Mouse (Mus musculus) midbrain, embryonic 16.5 days (tissue): ENCODE measurements at regions not wholly inside any gene's neighbourhood (a gene's known extent, or its start where the extent isn't known, plus 50 kb on each side); places are given as distances from the start of the nearest gene placed in this dataset.

Experiments
- ATAC-seq: fragments of 200-750 bp; cut with Nextera tagmentation; 2 replicates; pipeline ENCODE4 v1.8.0; 2017; ENCODE audit warnings: moderate TSS enrichment
- H3K27ac ChIP-seq: fragments of 300-500 bp; sonication (generic); 2 replicates; pipeline ENCODE4 v1.5.1; 2014; ENCODE audit warnings: mild to moderate bottlenecking, low read length, mixed read lengths
- H3K27me3 ChIP-seq: fragments of 300-500 bp; sonication (generic); 2 replicates; pipeline ENCODE4 v1.6.1; 2014; ENCODE audit warnings: low read depth, low read length, mixed read lengths; ENCODE audit not compliant: control insufficient read depth, insufficient read depth
- H3K36me3 ChIP-seq: fragments of 300-500 bp; sonication (generic); 2 replicates; pipeline ENCODE4 v1.6.1; 2014; ENCODE audit warnings: mild to moderate bottlenecking, low read length, moderate library complexity, mixed read lengths; ENCODE audit not compliant: control insufficient read depth, insufficient read depth
- H3K4me1 ChIP-seq: fragments of 300-500 bp; sonication (generic); 2 replicates; pipeline ENCODE4 v1.6.1; 2014; ENCODE audit warnings: mild to moderate bottlenecking, low read length, mixed read lengths; ENCODE audit not compliant: control insufficient read depth, insufficient read depth
- H3K4me2 ChIP-seq: fragments of 300-500 bp; sonication (generic); 2 replicates; pipeline ENCODE4 v1.6.1; 2014; ENCODE audit warnings: mild to moderate bottlenecking, low read length, mixed read lengths
- H3K4me3 ChIP-seq: fragments of 300-500 bp; sonication (generic); 2 replicates; pipeline ENCODE4 v1.5.1; 2014; ENCODE audit warnings: low read depth, mild to moderate bottlenecking, low read length, moderate library complexity, mixed read lengths
- H3K9ac ChIP-seq: fragments of 300-500 bp; sonication (generic); 2 replicates; pipeline ENCODE4 v1.6.1; 2014; ENCODE audit warnings: low read depth, low read length, mixed read lengths
- H3K9me3 ChIP-seq: fragments of 300-500 bp; sonication (generic); replicated peaks from 2 replicates; pipeline ENCODE4 v1.6.1; 2014; ENCODE audit warnings: mild to moderate bottlenecking, low read length, mixed read lengths; ENCODE audit not compliant: control insufficient read depth, poor library complexity, severe bottlenecking
- WGBS: fragments of 180-500 bp; shearing (Covaris S2); extraction: QIAGEN DNeasy Blood & Tissue Kit; methylation state at CpG from one replicate; pipeline ENCODE4 v1.1.7; 2014; 5-methylcytosine and 5-hydroxymethylcytosine counted together

DNA sequence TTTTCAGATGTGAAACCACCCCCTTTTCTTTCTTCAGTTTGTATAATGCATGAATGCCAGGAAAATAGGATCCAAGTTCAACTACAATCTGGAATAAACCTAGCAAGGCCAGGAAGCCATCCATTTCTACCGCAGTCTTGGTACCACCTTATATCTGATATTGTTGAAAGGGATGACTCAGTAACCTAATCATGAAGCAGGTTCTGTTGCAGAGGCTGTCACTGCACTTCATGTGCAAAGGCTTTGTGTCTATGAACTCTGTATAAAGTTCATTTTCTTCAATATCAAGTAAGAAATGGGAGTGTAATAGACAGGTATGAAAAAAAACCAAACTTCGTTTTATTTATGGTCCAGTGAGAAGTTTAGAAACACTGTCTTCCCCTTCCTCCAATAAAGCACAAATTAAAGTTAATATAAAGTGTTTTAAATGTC, 58.8 kb upstream of the Rgs1 start:
- no peaks in the 10 kb centered on the region for H3K27me3 ChIP-seq
- H3K36me3 ChIP-seq: no peaks in the 10 kb centered on the region
- H3K4me1 ChIP-seq: no peaks in the 10 kb centered on the region
- no peak overlapping the region for H3K27ac ChIP-seq
- WGBS: over 99% methylated on average over 2 of the region's 2 CpGs
- no peak overlapping the region for H3K4me3 ChIP-seq
- H3K4me2 ChIP-seq: no peak overlapping the region
- no peak for ATAC-seq
- H3K9ac ChIP-seq: no peak overlapping the region
- H3K9me3 ChIP-seq: no peaks in the 10 kb centered on the region

GRCm38 (mm10) chr1:144307017-144307853, 58.2 kb upstream of the Rgs1 start:
- H3K27ac ChIP-seq: no peak overlapping the region
- no peaks in the 10 kb centered on the region for H3K27me3 ChIP-seq
- H3K36me3 ChIP-seq: no peaks in the 10 kb centered on the region
- H3K4me1 ChIP-seq: no peaks in the 10 kb centered on the region
- no peak overlapping the region for H3K4me2 ChIP-seq
- H3K4me3 ChIP-seq: no peak overlapping the region
- no peaks in the 10 kb centered on the region for H3K9me3 ChIP-seq
- no peak overlapping the region for H3K9ac ChIP-seq
- ATAC-seq: no peak
- 55% methylated on average over 7 of the region's 7 CpGs for WGBS

GRCm38 (mm10) chr1:144306284-144306683, 57.2 kb upstream of the Rgs1 start:
- H3K4me2 ChIP-seq: no peak overlapping the region
- no peaks in the 10 kb centered on the region for H3K27me3 ChIP-seq
- no peaks in the 10 kb centered on the region for H3K9me3 ChIP-seq
- H3K4me3 ChIP-seq: no peak overlapping the region
- ATAC-seq: no peak
- no peak overlapping the region for H3K9ac ChIP-seq
- no peaks in the 10 kb centered on the region for H3K36me3 ChIP-seq
- WGBS: 69% methylated on average over 2 of the region's 2 CpGs
- H3K4me1 ChIP-seq: no peaks in the 10 kb centered on the region
- H3K27ac ChIP-seq: no peak overlapping the region

- Histone ChIP-seq H3K9ac (no peak overlapping the region), H3K4me2 (no peak overlapping the region), H3K36me3 (no peaks in the 10 kb centered on the region), H3K9me3 (no peaks in the 10 kb centered on the region), H3K27ac (no peak overlapping the region), H3K27me3 (no peaks in the 10 kb centered on the region), H3K4me1 (no peaks in the 10 kb centered on the region), H3K4me3 (no peak overlapping the region)
- WGBS: 94% methylated on average over 2 of the region's 2 CpGs
- no peak for ATAC-seq
These were observed 51.6 kb upstream of the Rgs1 start for GRCm38 (mm10) chr1:144300670-144301069.
